Mouse (Mus musculus): Measurements from ENCODE around the gene Dcaf8.

The Dcaf8 gene

GRCm38 (mm10) chr1:172147835-172148278 is at the start of gene Dcaf8:
Gene Dcaf8 (plus strand): TSS chr1:172148084.
- DNase-seq = peak; percentile 98

- no peak for DNase-seq
These were observed 48.4 kb upstream of the Dcaf8 start for GRCm38 (mm10) chr1:172099325-172100033.

GRCm38 (mm10) chr1:172103619-172104018 is 44.3 kb upstream of the Dcaf8 start:
- no peak for DNase-seq

- DNase-seq = no peak
These were observed 42.8 kb upstream of the Dcaf8 start for GRCm38 (mm10) chr1:172105101-172105500.

GRCm38 (mm10) chr1:172107777-172108477 is 40.0 kb upstream of the Dcaf8 start:
- DNase-seq = no peak

GRCm38 (mm10) chr1:172116948-172117347 is 30.9 kb upstream of the Dcaf8 start:
- DNase-seq = no peak

GRCm38 (mm10) chr1:172119100-172119499 is 28.8 kb upstream of the Dcaf8 start:
- DNase-seq = no peak

GRCm38 (mm10) chr1:172119720-172120119 is 28.2 kb upstream of the Dcaf8 start:
- DNase-seq = peak; percentile 40 to 51

GRCm38 (mm10) chr1:172122671-172123070 is 25.2 kb upstream of the Dcaf8 start:
- DNase-seq = no peak

GRCm38 (mm10) chr1:172124572-172124971 is 23.3 kb upstream of the Dcaf8 start:
- DNase-seq = no peak

- peak; percentile 79 for DNase-seq
These were observed 21.2 kb upstream of the Dcaf8 start, which contains the start of gene Pex19 for GRCm38 (mm10) chr1:172126376-172127347. Gene Pex19 (plus strand): TSS chr1:172126755.

- no peak for DNase-seq
These were observed 20.4 kb upstream of the Dcaf8 start for GRCm38 (mm10) chr1:172127487-172127886.

- no peak for DNase-seq
These were observed 19.3 kb upstream of the Dcaf8 start for GRCm38 (mm10) chr1:172128563-172128962.

GRCm38 (mm10) chr1:172129108-172129507 is 18.8 kb upstream of the Dcaf8 start:
- DNase-seq = no peak

GRCm38 (mm10) chr1:172129780-172130179 is 18.1 kb upstream of the Dcaf8 start:
- DNase-seq = no peak

GRCm38 (mm10) chr1:172132319-172132718 is 15.6 kb upstream of the Dcaf8 start:
- no peak for DNase-seq

GRCm38 (mm10) chr1:172133535-172133934 is 14.3 kb upstream of the Dcaf8 start:
- DNase-seq = no peak

GRCm38 (mm10) chr1:172134072-172134471 is 13.8 kb upstream of the Dcaf8 start:
- DNase-seq = no peak

- no peak for DNase-seq
These were observed 7.7 kb upstream of the Dcaf8 start for GRCm38 (mm10) chr1:172140160-172140559.

GRCm38 (mm10) chr1:172140825-172141224 is 7.1 kb upstream of the Dcaf8 start:
- DNase-seq = no peak

GRCm38 (mm10) chr1:172141529-172141928 is 6.4 kb upstream of the Dcaf8 start:
- no peak for DNase-seq

GRCm38 (mm10) chr1:172143570-172143969 is 4.3 kb upstream of the Dcaf8 start:
- DNase-seq = peak; percentile 65 to 69
